Mouse (Mus musculus) liver, postnatal 0 days (tissue): ENCODE results near the gene Gm28047. TPM values are rescaled to one million over a fixed set of nuclear protein-coding genes. Genes with fewer than 3 reads are reported as not detected.
A peak's percentile ranks its signal among the peaks of the same experiment; 100 is the strongest.

Experiments used
- ATAC-seq: fragments of 200-750 bp; cut with Nextera tagmentation; 2 replicates; pipeline ENCODE4 v1.8.0; 2017; ENCODE audit warnings: mild to moderate bottlenecking, moderate library complexity
- DNase-seq: peaks from one replicate; pipeline ENCODE4 v3.0.0-alpha.2; 2016
- H3K27ac ChIP-seq: fragments of 300-500 bp; sonication (generic); 2 replicates; pipeline ENCODE4 v1.5.1; 2014; ENCODE audit warnings: antibody characterized with exemption, moderate library complexity, mild to moderate bottlenecking, low read depth
- H3K27me3 ChIP-seq: fragments of 300-500 bp; sonication (generic); 2 replicates; pipeline ENCODE4 v1.6.1; 2014; ENCODE audit warnings: low read length, control low read depth, mixed read lengths; ENCODE audit not compliant: insufficient read depth
- H3K36me3 ChIP-seq: fragments of 300-500 bp; sonication (generic); replicated peaks from 2 replicates; pipeline ENCODE4 v1.6.1; 2014; ENCODE audit warnings: mild to moderate bottlenecking, control low read depth, low read length, moderate library complexity, mixed read lengths; ENCODE audit not compliant: insufficient read depth
- H3K4me1 ChIP-seq: fragments of 300-500 bp; sonication (generic); 2 replicates; pipeline ENCODE4 v1.6.1; 2014; ENCODE audit warnings: antibody characterized with exemption, mild to moderate bottlenecking, control low read depth; ENCODE audit not compliant: insufficient read depth
- H3K4me2 ChIP-seq: fragments of 300-500 bp; sonication (generic); 2 replicates; pipeline ENCODE4 v1.6.1; 2014; ENCODE audit warnings: low read depth, mild to moderate bottlenecking, low read length, moderate library complexity, mixed read lengths
- H3K4me3 ChIP-seq: fragments of 300-500 bp; sonication (generic); 2 replicates; pipeline ENCODE4 v1.5.1; 2014; ENCODE audit warnings: low read depth, low read length
- H3K9ac ChIP-seq: fragments of 300-500 bp; sonication (generic); replicated peaks from 2 replicates; pipeline ENCODE4 v1.6.1; 2014; ENCODE audit warnings: mild to moderate bottlenecking, moderate library complexity
- H3K9me3 ChIP-seq: fragments of 300-500 bp; sonication (generic); 2 replicates; pipeline ENCODE4 v1.6.1; 2016; ENCODE audit warnings: mild to moderate bottlenecking, control low read depth, low read length, mixed read lengths
- CTCF ChIP-seq: sonication (generic); IDR thresholded peaks from 2 replicates; pipeline ENCODE4 v1.5.1; 2016; ENCODE audit warnings: antibody characterized with exemption, low read depth
- EP300 ChIP-seq: IDR thresholded peaks from 2 replicates; pipeline ENCODE4 v1.6.1; 2016; ENCODE audit warnings: antibody characterized with exemption, low read depth, mild to moderate bottlenecking
- WGBS: fragments of 180-500 bp; shearing (Covaris S2); extraction: QIAGEN DNeasy Blood & Tissue Kit; methylation state at CpG from one replicate; pipeline ENCODE4 v1.1.7; 2014; ENCODE audit not compliant: insufficient replicate concordance; 5-methylcytosine and 5-hydroxymethylcytosine counted together
- polyA plus RNA-seq: library from polyadenylated mRNA; unstranded; fragments of >200 nt; fragmentation: Nextera tagmentation; extraction: Ambion mirVana; gene quantifications from 2 replicates; pipeline ENCODE4 v1.2.1, GENCODE M21; 2015

Gene Gm28047
- polyA plus RNA-seq, 1 experiment from 2014 or later = not detected

DNA sequence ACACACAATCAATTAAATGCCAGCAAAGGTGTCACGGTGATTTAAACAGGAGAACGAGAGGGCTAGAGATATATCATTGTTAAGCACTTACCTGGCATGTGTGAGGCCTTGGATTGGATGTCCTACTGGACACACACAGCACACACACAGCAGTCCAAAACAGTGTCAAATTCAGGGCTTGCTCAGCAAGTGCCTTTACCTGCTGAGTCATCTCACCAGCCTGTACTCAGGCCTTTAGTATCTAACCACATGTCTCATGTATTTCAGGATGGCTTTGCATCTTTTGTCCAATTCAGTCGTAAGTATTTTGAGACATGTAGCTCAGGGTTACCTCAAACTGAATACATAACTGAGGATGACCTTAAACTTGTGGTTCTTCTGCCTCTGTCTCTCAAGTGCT lies 26.2 kb upstream of the Gm28047 start:
- TF ChIP-seq EP300 (no peak), CTCF (no peak)
- H3K4me3 ChIP-seq = no peak overlapping the region
- H3K27me3 ChIP-seq = no peaks in the 10 kb centered on the region
- no peaks in the 10 kb centered on the region for H3K36me3 ChIP-seq
- no peak overlapping the region for H3K9ac ChIP-seq
- 76% methylated on average over 3 of the region's 3 CpGs for WGBS
- H3K4me1 ChIP-seq = no peaks in the 10 kb centered on the region
- DNase-seq (no peak), ATAC-seq (no peak)
- no peak overlapping the region for H3K27ac ChIP-seq
- H3K4me2 ChIP-seq = no peak overlapping the region
- H3K9me3 ChIP-seq = no peaks in the 10 kb centered on the region

DNA sequence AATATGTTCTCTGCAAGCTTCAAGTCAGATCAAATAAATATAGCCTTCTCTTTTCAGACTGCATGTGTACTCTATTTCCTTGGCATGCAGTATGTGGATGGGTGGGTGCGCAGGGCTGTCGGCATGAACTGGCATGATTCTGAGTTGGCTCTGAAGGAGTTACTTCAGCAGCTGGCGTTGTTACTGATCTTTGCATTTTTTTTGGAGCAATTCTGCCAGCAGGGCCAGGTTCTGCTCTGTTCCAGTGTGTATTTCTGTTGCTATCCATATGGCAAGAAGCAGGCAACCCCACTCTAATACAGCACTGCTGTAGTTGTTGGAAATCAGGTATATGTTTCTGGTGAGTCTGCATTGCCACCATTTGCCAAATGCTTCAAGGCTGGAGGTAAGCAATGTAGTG lies 10.9 kb upstream of the Gm28047 start:
- no peaks in the 10 kb centered on the region for H3K4me1 ChIP-seq
- TF ChIP-seq CTCF (no peak), EP300 (no peak)

DNA sequence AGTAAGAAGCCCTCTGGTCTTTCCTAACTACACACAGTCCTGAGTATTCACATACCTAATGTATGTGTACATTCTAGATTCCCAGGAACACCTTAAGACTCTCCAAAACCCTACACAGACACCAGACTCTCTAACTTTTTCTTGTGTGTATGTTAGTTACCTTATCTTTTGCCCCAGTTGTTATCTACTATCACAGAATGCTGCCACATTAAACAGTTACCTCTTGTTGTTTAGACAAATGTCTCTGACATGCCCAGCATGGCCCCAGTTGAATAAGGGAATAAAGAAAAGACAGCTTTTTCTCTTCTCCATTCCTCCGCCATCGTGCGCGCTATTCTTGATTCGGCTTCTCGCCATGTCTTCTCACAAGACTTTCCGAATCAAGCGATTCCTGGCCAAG lies 9.8 kb upstream of the Gm28047 start:
- no peak for TF ChIP-seq CTCF
- no peak for TF ChIP-seq EP300
- H3K27me3 ChIP-seq = no peaks in the 10 kb centered on the region
- H3K4me3 ChIP-seq = no peak overlapping the region
- H3K4me2 ChIP-seq = no peak overlapping the region
- no peaks in the 10 kb centered on the region for H3K9me3 ChIP-seq
- no peak overlapping the region for H3K27ac ChIP-seq
- no peak for ATAC-seq
- WGBS = 95% methylated on average over 8 of the region's 8 CpGs
- H3K9ac ChIP-seq = no peak overlapping the region
- H3K36me3 ChIP-seq = no peaks in the 10 kb centered on the region
- no peaks in the 10 kb centered on the region for H3K4me1 ChIP-seq
- DNase-seq = no peak

More for the DNA sequence above, 10.9 kb upstream of the Gm28047 start:
- H3K9me3 ChIP-seq = no peaks in the 10 kb centered on the region
- ATAC-seq (no peak), DNase-seq (no peak)
- no peaks in the 10 kb centered on the region for H3K27me3 ChIP-seq
- H3K9ac ChIP-seq = no peak overlapping the region
- H3K36me3 ChIP-seq = no peaks in the 10 kb centered on the region
- WGBS = 84% methylated on average over 3 of the region's 3 CpGs
- H3K4me2 ChIP-seq = no peak overlapping the region
- no peak overlapping the region for H3K4me3 ChIP-seq
- no peak overlapping the region for H3K27ac ChIP-seq

DNA sequence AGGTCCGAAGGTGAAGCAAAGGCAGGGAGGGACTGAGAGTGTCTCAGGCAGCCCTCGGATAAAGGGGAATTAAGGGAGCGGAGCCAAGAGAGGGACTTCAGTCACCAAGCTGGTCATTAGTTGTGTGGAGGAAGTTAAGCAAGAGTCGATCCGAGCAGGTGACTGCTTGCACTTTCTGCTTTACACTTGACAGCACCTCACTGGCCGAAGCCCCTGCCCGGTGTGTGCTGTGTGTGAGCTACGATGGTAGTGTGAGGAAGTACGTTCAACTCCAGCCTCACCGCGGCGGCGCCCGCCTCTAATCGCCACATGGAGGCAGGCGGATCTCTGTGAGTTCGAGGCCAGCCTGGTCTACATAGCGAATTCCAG lies 804 bp upstream of the Gm28047 start:
- no peak for TF ChIP-seq CTCF
- TF ChIP-seq EP300 = no peak
- ATAC-seq = peak; percentile 35
- Histone ChIP-seq H3K27me3 (no peaks in the 10 kb centered on the region), H3K9ac (peak overlapping the region; percentile 76), H3K4me2 (peak overlapping the region; percentile 85), H3K9me3 (no peaks in the 10 kb centered on the region), H3K4me1 (peaks cover 20% of the 10 kb centered on the region), H3K4me3 (peak overlapping the region; percentile 69), H3K27ac (peak overlapping the region; percentile 96), H3K36me3 (no peaks in the 10 kb centered on the region)
- DNase-seq = peak; percentile 75
- 0% methylated on average over 18 of the region's 18 CpGs for WGBS

DNA sequence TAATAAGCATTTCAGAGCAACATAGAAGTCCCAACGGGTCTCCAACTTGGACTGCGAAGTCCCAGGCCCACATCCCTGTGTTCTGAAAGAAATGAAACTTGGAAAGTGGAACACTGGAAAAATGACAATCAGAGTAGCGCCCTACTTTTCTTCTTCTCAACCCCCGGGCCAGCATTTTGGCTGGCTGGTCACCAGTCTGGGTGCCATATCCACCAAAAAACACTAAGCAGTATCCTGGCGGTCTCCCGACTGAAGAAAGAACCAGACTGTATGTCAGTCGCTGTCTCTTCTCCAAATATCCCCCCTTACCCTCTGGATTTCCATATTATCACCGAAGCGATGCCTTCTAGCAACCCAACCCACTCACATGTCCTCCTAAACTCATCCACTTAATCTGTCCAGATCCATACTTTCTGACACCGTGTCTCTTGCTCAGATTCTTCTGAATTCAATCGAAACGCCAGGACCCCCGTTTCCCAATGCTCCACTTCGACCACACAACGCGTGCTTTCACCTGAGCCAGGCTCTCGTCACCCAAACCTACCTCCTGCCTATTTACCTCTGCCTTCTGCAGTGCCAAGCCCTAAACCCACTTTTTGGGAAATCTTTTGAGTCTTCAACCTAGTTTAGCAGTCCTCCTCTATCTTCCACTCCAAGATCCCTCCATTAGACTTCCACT lies 437 bp downstream of the Gm28047 start:
- peaks cover 20% of the 10 kb centered on the region for H3K4me1 ChIP-seq
- 3% methylated on average over 17 of the region's 17 CpGs for WGBS
- no peaks in the 10 kb centered on the region for H3K36me3 ChIP-seq
- H3K4me2 ChIP-seq = peak overlapping the region; percentile 85
- peak overlapping the region; percentile 69 for H3K4me3 ChIP-seq
- TF ChIP-seq EP300 = no peak
- no peak for TF ChIP-seq CTCF
- H3K27me3 ChIP-seq = no peaks in the 10 kb centered on the region
- no peaks in the 10 kb centered on the region for H3K9me3 ChIP-seq
- DNase-seq (no peak), ATAC-seq (no peak)
- peak overlapping the region; percentile 96 for H3K27ac ChIP-seq
- H3K9ac ChIP-seq = peak overlapping the region; percentile 76

DNA sequence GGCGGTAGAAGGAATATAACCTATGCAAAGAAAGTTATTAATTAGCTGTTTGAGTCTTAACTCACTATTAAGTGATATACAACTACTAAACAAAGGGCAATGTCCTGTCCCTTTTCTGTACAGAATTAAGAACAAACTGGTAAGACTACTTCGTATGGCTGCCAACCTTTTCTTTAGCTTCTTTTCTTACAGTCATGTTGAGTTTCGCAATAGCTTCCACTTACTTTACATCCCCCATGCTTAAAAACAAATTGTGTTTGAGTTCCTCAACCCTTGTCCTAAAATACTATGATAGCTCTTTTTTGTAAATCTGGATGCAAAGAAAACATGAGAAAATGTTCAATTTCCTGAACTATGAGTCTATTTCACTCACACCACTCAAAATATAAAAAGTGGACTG lies 1.7 kb downstream of the Gm28047 start:
- H3K4me1 ChIP-seq = peaks cover 20% of the 10 kb centered on the region
- WGBS = 68% methylated on average over 3 of the region's 3 CpGs
- no peaks in the 10 kb centered on the region for H3K27me3 ChIP-seq
- H3K27ac ChIP-seq = 0 out of 2 replicates have a peak overlapping the region, but pooled peaks have one; percentile 7
- H3K4me3 ChIP-seq = no peak overlapping the region
- H3K4me2 ChIP-seq = peak overlapping the region; percentile 42
- DNase-seq (no peak), ATAC-seq (no peak)
- no peaks in the 10 kb centered on the region for H3K9me3 ChIP-seq
- no peak for TF ChIP-seq CTCF
- TF ChIP-seq EP300 = no peak
- H3K9ac ChIP-seq = no peak overlapping the region
- H3K36me3 ChIP-seq = no peaks in the 10 kb centered on the region
